Mouse (Mus musculus) frontal cortex, adult 2 months (tissue): ENCODE results near the gene Eif2ak4. TPM values are rescaled to one million over a fixed set of nuclear protein-coding genes. Genes with fewer than 3 reads are reported as not detected.

Experiments
- DNase-seq, 2 experiments: peaks; one replicate each; pipeline ENCODE4 v3.0.0; 2022; ENCODE audit warnings: low spot score in 1 of 2; ENCODE audit errors: extremely low spot score in 1 of 2
- polyA plus RNA-seq: library from polyadenylated mRNA; depleted of rRNA; stranded (reverse); fragments of >200 nt; gene quantifications from 2 replicates; pipeline ENCODE4 v1.2.3, GENCODE M21; 2012; rRNA removed

Gene Eif2ak4
- polyA plus RNA-seq, 1 experiment, result 22.0 TPM

DNA sequence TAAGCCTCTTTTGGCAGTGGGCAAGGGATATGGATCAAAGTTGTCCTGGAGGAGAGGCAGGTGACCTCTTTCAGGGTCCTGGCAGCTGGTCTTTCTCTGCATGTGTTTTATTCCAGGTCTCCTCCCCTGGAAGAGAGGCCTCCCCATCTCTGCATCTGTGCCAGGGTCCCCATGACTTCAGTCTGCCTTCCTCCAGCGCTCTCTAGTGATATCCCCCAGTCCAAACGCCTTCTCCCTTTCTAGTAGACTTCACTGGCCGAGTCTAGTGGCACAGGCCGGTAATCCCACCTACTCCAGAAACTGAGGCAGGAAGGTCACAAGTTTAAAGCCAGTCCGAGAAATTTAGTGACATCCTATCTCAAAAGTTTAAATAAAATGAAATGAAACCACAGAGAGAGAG lies 109.5 kb downstream of the Eif2ak4 start:
- no peak for DNase-seq

DNA sequence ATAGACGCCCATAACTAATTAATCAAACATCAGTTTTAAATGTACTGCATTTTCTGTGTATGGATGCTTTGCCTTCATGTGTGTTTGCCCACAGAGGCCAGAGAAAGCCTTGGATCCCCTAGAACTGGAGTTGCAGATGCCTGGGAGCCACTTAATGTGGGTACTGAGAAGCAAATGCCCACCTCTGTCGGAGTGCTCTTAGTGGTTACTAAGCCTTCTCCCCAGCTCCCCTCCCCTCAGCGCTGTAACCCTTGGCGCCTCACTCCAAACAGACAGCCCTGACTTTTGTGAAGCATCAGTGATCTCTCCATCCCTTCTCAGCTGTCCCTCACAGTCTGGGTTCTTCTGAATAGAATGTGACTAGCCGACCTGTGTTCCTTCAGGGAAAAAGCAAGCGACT lies 110.1 kb downstream of the Eif2ak4 start:
- no peak for DNase-seq

DNA sequence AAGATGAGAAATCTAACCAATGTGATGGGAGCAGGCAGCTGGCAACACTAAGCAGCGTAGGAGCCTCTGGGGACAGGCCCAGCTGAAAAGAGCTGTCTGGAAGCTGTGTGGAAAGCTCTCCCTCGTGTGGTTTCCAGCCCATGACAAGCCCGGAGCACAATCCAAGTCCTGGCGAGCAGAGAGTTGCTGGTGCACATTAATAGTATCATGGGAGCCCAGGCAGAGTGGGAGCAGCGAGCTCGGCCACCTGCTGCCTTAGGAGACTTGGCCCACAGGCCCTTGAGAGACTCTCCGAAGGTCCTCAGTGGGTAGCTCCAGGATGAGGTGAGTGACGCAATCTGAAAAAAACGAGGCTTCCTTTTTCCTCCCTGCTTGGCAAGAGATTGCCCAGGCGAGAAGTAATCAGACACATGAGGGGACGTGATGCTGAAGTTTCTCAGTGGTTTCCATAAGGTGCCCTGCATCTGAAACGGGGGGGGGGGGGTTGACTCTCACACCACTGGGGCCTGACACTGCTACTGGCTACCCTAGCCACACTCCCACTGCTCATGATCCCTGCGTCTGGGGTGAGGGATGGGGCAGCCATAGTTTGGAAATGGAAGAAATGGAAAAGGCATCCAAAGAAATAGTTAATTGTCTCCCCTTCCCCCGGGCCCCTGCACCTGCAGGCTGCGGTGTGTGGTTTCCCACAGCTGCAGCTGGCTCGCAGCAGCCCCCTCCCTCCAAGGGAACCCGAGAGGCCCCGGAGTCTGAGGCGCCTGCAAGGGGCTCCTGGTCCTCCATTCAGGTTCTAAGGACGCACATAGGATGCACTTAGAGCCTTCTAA lies 110.9 kb downstream of the Eif2ak4 start:
- DNase-seq, result peak in 1 of 2 experiments; percentile 37

DNA sequence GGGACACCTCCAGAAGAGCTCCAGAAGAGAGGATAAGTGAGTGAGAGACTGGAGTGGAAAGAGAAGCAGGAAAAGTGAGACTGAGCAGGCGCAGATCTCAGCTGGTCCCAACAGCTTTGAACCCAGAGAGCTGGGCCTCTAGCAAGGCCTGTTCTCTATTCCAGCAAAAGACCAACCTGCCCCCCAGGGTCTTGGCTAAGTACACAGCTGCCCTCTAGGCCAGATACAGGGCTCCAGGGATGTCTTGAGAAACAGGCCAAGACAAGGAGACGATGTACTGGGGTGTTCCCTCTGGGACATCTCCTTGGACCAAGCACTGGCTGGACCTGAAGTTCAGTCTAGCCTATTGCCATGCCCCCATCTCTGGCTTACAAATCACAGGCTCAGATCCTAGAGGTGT lies 111.8 kb downstream of the Eif2ak4 start:
- no peak for DNase-seq

DNA sequence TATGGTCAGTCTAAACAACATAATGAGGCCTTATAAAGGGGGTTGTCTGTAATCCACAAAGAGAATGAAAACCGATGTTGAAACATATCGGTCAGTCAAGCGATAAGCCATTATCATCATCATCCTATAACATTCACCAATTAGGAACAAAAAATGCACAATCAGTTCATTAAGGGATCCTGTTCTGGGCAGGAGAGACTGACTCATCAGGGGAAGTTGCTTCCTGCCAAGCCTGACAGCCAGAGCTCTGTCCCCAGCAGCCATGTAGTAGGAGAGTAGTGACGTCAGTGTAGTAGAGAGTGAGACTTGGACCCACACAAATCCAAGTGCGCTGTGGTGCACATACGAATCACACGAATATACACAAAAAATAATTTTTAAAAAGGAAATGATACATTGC lies 118.7 kb downstream of the Eif2ak4 start:
- no peak for DNase-seq

DNA sequence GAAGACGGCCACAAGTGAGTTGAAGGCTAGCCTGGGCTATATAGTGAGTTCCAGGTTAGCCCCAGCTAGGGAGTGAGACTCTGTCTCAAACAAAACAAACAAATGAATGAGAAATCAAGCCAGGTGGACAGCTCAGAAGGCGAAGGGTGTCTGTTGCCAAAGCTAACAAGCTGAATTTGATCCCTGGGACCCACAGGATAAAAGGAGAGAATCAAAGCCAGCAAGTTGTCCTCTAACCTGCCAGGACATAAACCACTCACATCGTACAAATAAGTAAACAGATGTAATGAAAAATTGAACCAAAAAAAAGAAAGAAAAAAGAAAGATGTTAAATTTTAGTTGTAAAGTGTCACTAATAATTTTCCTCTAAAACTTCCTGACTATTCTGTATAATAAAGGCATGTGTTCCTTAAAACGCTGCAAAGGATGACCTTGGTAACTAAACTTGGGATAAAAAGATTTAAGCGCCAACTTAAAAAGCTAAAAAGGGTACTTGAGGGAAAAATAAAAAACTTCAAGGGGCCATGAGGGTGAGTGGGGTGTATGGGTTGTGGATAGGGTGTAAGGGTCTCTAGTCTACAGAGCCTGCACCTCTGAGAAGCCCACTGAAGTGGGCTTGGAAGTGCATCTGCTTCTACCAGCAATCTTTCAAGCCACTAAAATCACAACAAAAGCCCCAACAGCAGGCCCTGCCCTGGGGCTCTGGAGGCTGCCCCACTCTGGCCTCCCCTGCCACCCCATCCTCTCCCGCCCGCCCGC lies 121.4 kb downstream of the Eif2ak4 start:
- DNase-seq, result no peak

DNA sequence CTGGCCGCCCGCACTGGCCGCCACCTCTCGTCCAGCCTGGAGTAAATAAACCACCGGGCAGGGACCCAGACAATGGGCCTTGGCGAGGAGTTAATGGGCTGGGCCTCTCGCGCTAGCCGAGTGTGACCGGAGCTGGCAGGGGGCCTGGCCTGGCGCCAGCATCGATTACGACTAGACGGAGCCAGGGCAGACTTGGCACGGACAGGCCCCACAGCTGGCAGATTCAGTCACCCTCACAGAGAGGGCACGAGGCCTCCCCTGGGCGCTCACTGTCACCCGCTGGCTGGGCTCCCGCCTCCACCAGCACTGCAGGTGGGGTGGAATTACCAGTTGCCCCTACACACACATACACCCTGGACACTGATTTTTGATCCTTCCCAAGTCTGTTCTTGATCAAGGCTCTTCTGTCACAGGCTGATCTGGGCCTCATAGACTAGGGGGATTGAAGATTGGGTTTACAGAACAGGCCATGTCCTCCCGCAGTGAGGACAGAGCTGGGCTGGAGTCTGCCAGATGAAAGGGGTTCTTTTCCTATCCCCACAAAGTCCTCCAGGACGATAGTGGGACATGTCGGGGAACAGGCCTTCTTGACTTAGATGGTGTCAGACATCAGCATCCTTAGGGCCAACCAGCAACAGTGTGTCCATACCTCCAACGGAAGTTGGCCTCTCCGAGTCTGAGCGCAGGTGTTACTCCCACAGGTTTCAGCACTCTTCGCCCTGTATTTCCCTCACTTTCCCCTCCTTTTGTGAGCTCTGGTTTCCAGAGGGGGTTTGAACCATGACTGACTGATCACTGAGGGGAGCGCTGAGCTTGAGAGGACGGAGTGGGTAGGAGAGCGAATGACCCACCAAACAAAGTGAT lies 122.3 kb downstream of the Eif2ak4 start:
- peak; percentile 80 to 88 for DNase-seq

DNA sequence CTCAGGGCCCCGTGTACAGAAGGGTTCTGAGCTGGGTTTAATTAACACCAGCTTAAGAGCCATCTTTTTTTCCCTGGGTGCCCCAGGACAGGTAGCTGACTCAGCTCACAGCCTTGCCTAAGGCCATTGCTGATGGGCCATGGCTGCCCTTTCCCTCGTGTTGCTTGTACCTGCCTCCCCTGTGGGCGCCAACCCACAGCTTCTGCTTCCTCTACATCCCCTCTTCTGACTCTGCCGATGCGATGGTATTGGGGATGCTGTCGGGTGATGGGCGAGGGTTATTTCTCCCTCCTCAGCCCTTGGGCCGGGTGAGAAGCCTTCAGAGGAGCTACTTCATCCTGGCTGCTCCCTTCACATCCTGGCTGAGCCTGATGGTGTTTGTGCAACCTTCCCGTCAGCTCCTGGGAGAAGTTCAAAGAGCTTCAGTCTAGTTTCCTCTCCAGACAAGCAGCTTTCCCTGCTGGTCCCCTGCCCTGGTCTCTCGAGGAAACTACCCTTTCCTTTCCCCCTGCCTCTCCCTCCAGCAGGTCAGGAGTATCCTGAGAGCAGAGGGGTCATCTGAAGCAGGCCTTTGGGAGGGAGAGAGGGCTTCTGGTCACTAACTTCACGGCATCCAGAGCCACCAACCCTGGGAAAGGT lies 123.5 kb downstream of the Eif2ak4 start:
- DNase-seq, result no peak

DNA sequence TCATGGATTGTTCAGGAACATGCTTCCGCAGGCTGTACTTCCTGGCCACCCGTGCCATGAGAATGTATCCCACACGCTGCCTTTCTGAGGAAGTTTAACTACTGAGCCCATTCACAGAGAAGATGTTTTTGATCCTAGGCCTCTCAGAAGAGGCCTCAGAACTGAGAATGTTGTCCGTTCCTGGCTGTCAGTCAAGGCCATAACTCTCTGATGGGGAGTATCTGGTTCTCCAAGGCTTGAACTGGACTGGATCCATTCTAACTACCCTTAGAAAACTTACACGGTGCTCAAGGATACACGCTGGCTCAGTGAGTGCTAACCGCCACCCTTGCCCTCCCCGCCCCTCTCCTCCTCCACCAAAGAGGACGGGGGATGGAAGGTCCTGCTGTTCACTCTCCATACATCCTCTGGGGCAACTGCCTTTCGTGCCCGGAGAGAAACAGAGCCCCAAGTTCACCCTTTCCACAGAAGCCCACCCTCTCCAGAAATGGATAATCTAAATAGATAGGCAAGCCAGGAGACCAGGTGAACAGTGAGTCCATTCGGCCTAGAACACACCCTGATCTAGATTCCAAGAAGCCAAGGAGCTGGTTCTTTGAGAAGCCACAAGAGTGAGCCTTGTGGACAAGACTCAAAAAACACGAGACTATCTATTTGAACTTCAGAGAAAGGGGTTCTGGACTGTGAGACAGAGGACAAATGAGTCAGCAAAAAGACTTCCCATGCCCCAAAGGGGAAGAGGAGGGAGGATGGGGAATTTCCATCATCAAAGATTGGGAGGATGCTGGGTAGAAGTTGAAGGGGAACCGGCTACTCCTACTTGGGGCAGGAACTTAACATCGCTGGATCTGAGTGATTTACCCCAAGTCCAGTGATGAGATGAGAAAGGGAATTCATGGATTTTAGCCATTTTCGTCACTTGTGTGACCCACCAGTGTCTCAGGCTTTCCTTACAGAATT lies 124.3 kb downstream of the Eif2ak4 start:
- DNase-seq, result no peak

DNA sequence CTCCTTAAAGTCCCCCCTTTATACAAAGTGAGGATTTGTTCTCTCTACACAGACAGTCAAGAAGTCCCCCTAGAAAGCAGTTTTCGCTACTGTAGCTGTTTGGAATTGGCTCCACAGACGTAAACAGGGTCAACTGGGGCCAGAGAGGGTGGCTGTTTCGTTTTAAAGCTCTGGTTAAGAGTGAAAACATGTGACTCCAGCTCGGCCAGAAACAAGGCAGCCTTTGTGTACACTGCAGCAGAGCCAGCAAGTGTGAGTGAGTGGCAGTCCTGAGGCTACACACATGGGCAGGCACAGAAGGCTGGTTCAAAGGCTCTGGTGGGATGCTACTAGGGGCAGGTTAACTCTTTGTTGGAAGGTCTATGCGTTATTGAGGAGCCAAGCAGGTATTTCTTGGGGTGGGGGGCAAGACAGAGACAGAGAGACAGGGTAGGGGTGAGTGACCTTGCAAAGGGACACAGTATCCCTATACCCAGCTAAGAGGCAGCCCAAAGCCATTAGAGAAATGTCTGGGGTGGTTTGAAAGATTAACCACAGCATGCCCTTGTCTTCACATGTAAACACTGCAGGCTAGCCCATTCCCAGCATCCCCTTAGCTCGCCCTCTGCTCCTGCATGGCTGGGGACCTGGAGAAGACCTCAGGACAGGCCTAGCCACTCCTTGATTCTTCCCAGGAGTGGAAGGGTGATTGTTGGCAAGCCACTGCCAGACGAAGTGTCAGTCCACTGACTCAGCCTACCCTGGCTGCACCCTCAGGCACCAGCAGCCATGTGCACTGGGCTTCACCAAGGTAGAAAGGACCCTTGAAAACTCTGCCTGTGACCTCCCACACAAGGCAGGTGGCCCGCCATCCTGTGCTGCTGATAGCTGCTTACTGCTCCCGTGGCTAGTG lies 131.9 kb downstream of the Eif2ak4 start:
- DNase-seq, result peak; percentile 37 to 52

DNA sequence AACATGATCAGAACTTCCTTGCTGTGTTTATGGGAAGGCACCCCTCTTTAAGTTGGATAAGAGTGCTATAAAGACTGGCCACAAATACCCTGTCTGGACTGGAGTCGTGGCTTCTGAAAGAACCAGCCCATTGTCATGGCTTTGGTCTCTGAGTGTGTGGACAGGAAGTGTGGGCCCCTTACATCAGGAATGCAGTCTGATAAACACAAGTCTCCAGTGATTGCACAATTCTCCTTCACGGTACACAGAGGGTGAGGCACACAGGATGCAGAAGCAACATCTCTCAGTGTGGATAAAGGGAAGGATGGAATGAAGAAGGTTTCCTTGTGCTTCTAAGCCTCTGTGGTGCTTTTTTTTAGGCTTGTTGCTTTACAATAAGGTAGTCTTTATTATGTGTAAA lies 133.8 kb downstream of the Eif2ak4 start:
- DNase-seq, result no peak

DNA sequence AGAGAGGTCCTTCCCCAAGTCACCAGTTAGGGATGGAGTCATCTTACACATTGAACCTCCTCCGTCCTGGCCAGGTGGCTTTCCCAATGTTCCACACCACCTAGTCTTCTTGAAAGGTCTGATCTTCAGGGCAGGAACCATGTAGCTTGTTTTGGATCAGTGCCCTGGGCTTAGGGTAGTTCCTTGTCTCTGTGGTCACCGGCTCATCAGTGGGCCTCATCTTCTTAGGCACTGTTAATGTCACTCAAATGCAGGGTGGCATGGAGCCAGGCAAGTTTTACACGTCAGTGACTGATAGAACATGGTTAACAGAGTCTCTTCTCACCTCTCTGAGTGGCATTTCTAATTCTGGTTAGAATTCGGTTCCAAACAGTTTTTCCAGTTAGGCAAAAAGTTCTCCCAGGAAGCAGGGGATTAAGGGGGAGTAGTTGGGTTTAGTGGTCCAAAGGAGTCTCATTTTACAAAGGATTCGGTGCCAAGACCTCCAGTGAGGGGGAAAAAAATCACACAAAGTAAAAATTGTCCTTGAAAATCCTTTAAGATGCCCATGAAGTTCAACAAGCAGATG lies 134.8 kb downstream of the Eif2ak4 start:
- DNase-seq, result no peak

DNA sequence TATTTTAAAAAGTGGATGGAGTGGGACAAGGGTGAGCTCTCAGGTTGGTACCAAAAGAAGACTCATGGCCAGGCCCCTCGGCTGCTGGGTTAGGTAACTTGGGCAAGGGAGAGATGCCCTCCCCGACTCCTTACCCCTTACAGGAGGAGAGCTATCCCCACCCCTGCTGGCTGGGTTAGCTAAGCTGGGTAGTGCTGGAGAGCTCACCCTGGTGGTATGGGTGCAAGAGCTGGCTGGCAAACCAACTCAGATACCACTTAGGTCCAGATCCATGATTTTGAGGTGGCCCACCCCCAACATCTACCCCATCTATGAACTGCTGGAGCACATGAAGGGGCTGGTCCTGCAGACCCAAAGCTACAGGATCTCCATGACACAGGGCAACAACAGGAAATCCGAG lies 136.4 kb downstream of the Eif2ak4 start:
- DNase-seq, result no peak

Other genes starting within 250 kb of the Eif2ak4 start
- gene Fsip1, start 131.7 kb upstream of the Eif2ak4 start, polyA plus RNA-seq, result 0.50 and 0.80 TPM in 2 replicates
- 3.7 and 4.7 TPM in 2 replicates for gene Gpr176, start 15.2 kb upstream of the Eif2ak4 start, polyA plus RNA-seq
- gene Srp14, start 91.1 kb downstream of the Eif2ak4 start, polyA plus RNA-seq, result 232 and 234 TPM in 2 replicates
- gene Bmf, start 161.1 kb downstream of the Eif2ak4 start, polyA plus RNA-seq, result 2.4 and 3.8 TPM in 2 replicates
- gene Bub1b, start 209.6 kb downstream of the Eif2ak4 start, polyA plus RNA-seq, result 2.3 and 4.8 TPM in 2 replicates